Mouse (Mus musculus) brain, embryonic 14.5 days (tissue): ENCODE measurements around the gene Vmn1r28. TPM values are rescaled to one million over a fixed set of nuclear protein-coding genes. Genes with fewer than 3 reads are reported as not detected.
"Not testable (repeated sequence)": the region's sequence is repeated elsewhere in the genome, so short reads cannot be mapped to it uniquely, and the experiment has no call there.

Experiments used
- DNase-seq: peaks from one replicate; pipeline ENCODE4 v3.0.0-alpha.2; 2011; ENCODE audit warnings: low read depth
- CTCF ChIP-seq: fragments of 200-500 bp; IDR thresholded peaks from 2 replicates; pipeline ENCODE4 v1.5.1; 2012; ENCODE audit warnings: inconsistent platforms, mild to moderate bottlenecking, moderate library complexity, borderline replicate concordance; ENCODE audit not compliant: insufficient read depth, insufficient read length; ENCODE audit errors: extremely low read depth
- POLR2A ChIP-seq: fragments of 200-500 bp; IDR thresholded peaks from 2 replicates; pipeline ENCODE4 v1.6.1; 2012; ENCODE audit warnings: mild to moderate bottlenecking, inconsistent platforms, borderline replicate concordance; ENCODE audit not compliant: poor library complexity, insufficient read depth, insufficient read length, severe bottlenecking; ENCODE audit errors: extremely low read depth
- polyA plus RNA-seq: library from polyadenylated mRNA; depleted of rRNA; stranded (reverse); fragments of >200 nt; gene quantifications from 2 replicates; pipeline ENCODE4 v1.2.3, GENCODE M21; 2012; rRNA removed

Gene Vmn1r28
- polyA plus RNA-seq = not detected in 2 replicates

- no peak for TF ChIP-seq CTCF
- TF ChIP-seq POLR2A = no peak
- no peak for DNase-seq
Measured at GRCm38 (mm10) chr6:58261737-58262136, at the start of gene Vmn1r28. TSS of gene Vmn1r28 (plus strand) at chr6:58262037.

DNA sequence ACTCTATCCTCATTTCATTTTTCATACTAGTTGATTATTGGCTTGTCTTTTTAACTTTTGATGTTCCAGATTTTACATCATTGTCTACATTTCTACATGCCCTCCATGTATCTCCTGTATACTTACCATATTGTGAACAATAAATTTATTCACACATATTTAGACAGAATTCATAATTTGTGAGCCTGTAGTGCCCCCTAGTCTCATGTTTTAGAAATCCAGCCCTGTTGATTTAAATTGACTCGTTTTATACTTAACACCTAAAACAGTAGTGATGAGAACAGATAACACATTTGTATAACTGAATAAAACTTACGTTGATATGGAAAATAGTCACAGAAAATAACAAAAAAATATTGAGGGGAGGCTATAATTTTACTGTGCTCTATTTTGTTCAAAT lies 45.7 kb upstream of the Vmn1r28 start:
- no peak for TF ChIP-seq CTCF
- no peak for TF ChIP-seq POLR2A
- DNase-seq = peak; percentile 1

- TF ChIP-seq POLR2A = no peak
- TF ChIP-seq CTCF = no peak
- DNase-seq = no peak
Measured at GRCm38 (mm10) chr6:58218721-58219120, 43.1 kb upstream of the Vmn1r28 start, which contains the start of gene Vmn1r27. TSS of gene Vmn1r27 (minus strand) at chr6:58218821.

DNA sequence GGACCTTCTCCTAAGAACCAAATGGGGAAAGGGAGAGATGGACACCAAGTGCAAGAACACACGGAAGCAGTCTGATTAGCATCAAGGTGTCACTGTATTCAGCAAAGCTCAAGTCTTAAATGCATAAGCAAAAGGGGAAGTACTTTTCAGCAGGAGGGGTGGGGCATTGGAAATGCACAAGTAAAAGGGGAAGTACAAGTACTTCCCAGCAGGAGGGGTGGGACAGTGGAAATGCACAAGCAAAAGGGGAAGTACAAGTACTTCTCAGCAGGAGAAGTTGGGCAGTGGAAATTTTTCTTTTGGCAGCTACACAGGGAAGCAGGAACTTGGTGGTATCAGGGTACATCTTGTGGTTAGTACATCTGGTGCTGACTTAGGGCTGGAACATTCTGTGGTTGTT lies 17.8 kb downstream of the Vmn1r28 start:
- DNase-seq = not testable (repeated sequence)

- TF ChIP-seq POLR2A = no peak
- TF ChIP-seq CTCF = no peak
- no peak for DNase-seq
Measured at GRCm38 (mm10) chr6:58292201-58292600, 30.4 kb downstream of the Vmn1r28 start.

- not testable (repeated sequence) for DNase-seq
Measured at GRCm38 (mm10) chr6:58298511-58298910, 36.7 kb downstream of the Vmn1r28 start.

DNA sequence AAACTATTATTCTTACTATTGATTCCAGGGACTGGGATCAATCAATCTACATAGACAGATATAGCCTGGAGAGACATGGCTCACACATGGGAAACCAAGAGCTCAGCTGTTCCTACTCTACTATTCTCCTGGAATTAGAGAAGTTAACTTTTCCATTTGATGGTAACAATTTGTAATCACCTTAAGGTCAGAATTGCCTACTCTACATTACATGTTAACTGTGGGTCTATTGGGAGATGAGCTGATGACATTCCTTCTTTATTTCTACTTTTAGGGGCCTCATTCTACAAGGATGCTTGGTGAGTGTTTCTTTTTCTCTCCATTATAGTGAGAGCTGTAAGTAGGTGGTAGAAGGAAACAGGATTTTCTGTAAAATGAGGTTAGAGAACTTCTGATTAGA lies 39.4 kb downstream of the Vmn1r28 start, which contains the start of gene Vmn1r29:
Gene Vmn1r29 (plus strand): TSS at position 301 of the 400 bp plus-strand sequence.
- TF ChIP-seq POLR2A (no peak), CTCF (no peak)
- DNase-seq = no peak

Other genes starting within 250 kb of the Vmn1r28 start
- not detected in 2 replicates for gene Vmn1r26, start 246.9 kb upstream of the Vmn1r28 start, polyA plus RNA-seq
- not detected in 2 replicates for gene Vmn1r27, start 43.2 kb upstream of the Vmn1r28 start, polyA plus RNA-seq
- gene Vmn1r29, start 39.5 kb downstream of the Vmn1r28 start, polyA plus RNA-seq = not detected in 2 replicates
- 0.10 TPM in 1 of 2 replicates, not detected in the other for gene Vmn1r30, start 181.3 kb downstream of the Vmn1r28 start, polyA plus RNA-seq
- not detected in 2 replicates for gene Vmn1r31, start 213.3 kb downstream of the Vmn1r28 start, polyA plus RNA-seq